Mouse (Mus musculus): ENCODE measurements at regions not wholly inside any gene's neighbourhood (a gene's known extent, or its start where the extent isn't known, plus 50 kb on each side); places are given as distances from the start of the nearest gene placed in this dataset.

DNA sequence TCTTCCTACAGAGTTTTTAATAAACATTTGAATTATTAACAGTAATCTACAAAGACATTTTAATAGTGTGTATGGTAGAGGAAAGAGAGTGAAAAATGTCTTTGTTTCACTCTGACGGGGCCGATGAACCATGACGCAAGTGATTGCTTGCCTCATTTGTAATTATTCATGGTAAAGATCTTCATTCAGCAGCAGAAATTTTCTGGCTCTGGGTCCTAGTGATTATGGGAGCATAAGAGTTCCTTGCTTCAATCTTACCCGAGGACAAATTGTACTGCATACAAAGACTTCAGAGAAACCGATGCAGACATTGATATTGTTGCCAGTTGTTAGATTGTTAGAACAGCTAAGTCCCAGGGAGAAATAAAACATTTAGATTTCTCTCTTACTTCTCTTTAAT, 1209.9 kb downstream of the Ntrk3 start:
- TF ChIP-seq GATA1 (IDR thresholded peaks at IDR 0.05; ENCODE audit: borderline replicate concordance, low read length) = no peak
- TF ChIP-seq FLI1 (IDR thresholded peaks at IDR 0.05; ENCODE audit: low read length) = no peak

All from megakaryocyte, embryonic 14.5 days (primary cell).